Mouse (Mus musculus): ENCODE measurements at regions not wholly inside any gene's neighbourhood (a gene's known extent, or its start where the extent isn't known, plus 50 kb on each side); places are given as distances from the start of the nearest gene placed in this dataset.

DNA sequence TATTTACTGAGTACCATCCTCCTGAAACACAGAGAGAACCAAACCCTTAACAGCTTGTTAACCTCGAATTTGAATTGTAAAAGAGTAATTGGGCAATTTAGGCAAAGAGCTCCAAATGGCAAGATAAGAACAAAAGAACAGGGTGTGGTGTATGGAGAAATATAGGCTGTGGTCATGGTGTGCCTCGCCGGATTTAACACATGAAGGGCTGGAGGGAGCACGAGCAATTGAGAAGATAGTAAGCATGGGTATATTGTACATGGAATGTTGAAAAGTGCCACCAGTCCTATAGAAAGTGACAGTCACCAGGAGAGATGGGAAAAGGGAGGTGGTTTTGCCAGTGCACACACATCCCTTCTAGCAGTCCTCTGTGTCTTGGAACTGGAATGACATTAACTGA lies 164.5 kb upstream of the Lrig3 start:
- Histone ChIP-seq H3K4me1 (ENCODE audit: control insufficient read depth, insufficient read depth, insufficient read length) (no peaks in the 10 kb centered on the region), H3K36me3 (ENCODE audit: control insufficient read depth, insufficient read depth, low read length) (no peaks in the 10 kb centered on the region), H3K27ac (ENCODE audit: insufficient read depth, low read length) (no peak overlapping the region), H3K4me3 (ENCODE audit: extremely low read depth, insufficient read depth, insufficient read length) (no peak overlapping the region), H3K27me3 (ENCODE audit: control insufficient read depth, insufficient read depth, low read length) (no peaks in the 10 kb centered on the region)
- no peak for DNase-seq (ENCODE audit: low read depth in 1 of 2, low spot score in 2 of 2)
- no peak for TF ChIP-seq CTCF (IDR thresholded peaks at IDR 0.05; ENCODE audit: extremely low read depth, insufficient read depth, insufficient read length, insufficient replicate concordance)
- WGBS, result 54% methylated on average over 4 of the region's 4 CpGs

DNA sequence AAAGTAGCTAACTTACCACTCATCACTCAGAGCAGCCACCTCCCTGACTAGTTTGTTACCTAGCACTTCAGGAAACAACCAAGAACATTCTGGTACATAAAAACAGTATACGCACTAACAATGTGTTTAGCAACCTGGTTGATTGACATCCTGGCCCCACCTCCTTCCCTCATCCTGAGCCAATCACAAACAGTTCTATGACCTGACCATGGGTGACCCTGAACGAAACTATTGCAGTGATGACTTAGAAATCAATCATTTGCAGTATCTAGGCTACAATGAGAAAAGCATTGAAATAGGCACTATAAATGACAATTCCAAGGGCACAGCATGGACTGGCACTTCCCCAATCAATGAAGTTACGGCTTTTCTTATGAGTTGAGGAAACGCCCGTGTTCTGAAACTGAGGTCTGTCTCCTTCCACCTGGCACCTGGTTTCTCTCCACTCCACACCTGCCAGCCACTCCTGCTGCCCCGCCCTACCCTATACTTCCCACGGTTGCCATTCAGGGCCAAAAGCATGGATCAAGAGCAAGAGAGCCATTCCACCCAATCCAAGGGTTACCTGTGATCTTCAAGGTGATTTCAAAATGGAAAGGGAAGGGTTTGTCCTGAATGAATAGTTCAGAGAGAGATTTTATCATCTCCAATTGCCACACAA lies 162.9 kb upstream of the Lrig3 start:
- Histone ChIP-seq H3K27ac (ENCODE audit: insufficient read depth, low read length) (no peak overlapping the region), H3K4me3 (ENCODE audit: extremely low read depth, insufficient read depth, insufficient read length) (no peak overlapping the region), H3K4me1 (ENCODE audit: control insufficient read depth, insufficient read depth, insufficient read length) (no peaks in the 10 kb centered on the region), H3K27me3 (ENCODE audit: control insufficient read depth, insufficient read depth, low read length) (no peaks in the 10 kb centered on the region), H3K36me3 (ENCODE audit: control insufficient read depth, insufficient read depth, low read length) (no peaks in the 10 kb centered on the region)
- no peak for TF ChIP-seq CTCF (IDR thresholded peaks at IDR 0.05; ENCODE audit: extremely low read depth, insufficient read depth, insufficient read length, insufficient replicate concordance)
- no peak for TF ChIP-seq POLR2A (IDR thresholded peaks at IDR 0.05; ENCODE audit: low read depth, low read length)
- 90% methylated on average over 7 of the region's 7 CpGs for WGBS
- no peak for DNase-seq (ENCODE audit: low read depth in 1 of 2, low spot score in 2 of 2)

DNA sequence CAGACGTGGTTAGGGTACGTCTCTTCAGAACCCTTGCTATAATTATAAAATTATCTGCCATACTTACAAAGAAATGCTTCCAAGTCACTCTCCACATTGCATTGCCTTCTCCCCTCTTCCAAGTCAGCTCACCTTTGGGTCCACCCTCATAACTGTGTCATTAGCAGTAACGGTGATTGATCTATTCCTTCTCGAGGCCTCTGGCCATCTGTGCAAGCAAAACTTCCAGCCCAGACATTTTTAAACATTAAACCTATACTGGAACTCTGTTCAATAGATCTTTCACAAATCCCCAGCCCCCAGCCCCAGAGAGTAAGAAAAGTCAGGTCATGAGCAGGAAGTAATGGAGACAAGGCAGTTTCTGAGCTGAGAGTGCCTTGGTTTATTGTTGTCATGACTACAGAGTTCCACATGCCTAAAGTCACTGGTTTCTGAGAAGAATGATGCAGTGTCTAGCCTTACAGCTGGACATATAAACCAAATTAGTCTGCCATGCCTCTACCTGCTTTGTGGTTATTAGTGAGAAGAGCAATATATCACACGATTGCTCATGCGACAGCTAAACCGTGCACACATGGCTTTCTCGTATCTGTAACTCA lies 156.1 kb upstream of the Lrig3 start:
- 79% methylated on average over 8 of the region's 8 CpGs for WGBS
- TF ChIP-seq POLR2A (IDR thresholded peaks at IDR 0.05; ENCODE audit: low read depth, low read length), result no peak
- TF ChIP-seq CTCF (IDR thresholded peaks at IDR 0.05; ENCODE audit: extremely low read depth, insufficient read depth, insufficient read length, insufficient replicate concordance), result no peak
- Histone ChIP-seq H3K36me3 (ENCODE audit: control insufficient read depth, insufficient read depth, low read length) (no peaks in the 10 kb centered on the region), H3K27me3 (ENCODE audit: control insufficient read depth, insufficient read depth, low read length) (no peaks in the 10 kb centered on the region), H3K4me3 (ENCODE audit: extremely low read depth, insufficient read depth, insufficient read length) (no peak overlapping the region), H3K4me1 (ENCODE audit: control insufficient read depth, insufficient read depth, insufficient read length) (no peaks in the 10 kb centered on the region), H3K27ac (ENCODE audit: insufficient read depth, low read length) (no peak overlapping the region)
- DNase-seq (ENCODE audit: low read depth in 1 of 2, low spot score in 2 of 2), result no peak

DNA sequence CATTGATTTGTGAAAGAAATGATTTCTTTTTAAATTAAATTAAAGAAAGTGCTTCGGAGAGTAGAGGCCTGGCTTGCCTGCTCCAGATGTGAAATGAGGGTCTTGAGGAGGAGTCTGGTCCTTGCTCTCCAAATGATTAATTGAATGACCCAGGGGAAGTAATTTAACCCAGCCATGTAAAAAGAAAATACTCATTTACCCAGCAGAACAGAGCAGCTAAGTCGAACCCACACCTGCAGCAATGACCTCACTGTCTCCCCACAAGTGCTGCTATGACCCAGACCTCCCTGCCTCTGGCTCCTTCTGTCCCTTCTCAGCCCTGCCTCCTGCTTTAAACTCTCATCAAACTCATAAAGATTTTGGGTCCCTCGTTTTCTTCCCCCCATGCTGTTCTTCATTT lies 155.4 kb upstream of the Lrig3 start:
- 50% methylated on average over 3 of the region's 3 CpGs for WGBS
- Histone ChIP-seq H3K4me3 (ENCODE audit: extremely low read depth, insufficient read depth, insufficient read length) (no peak overlapping the region), H3K27ac (ENCODE audit: insufficient read depth, low read length) (no peak overlapping the region), H3K36me3 (ENCODE audit: control insufficient read depth, insufficient read depth, low read length) (no peaks in the 10 kb centered on the region), H3K4me1 (ENCODE audit: control insufficient read depth, insufficient read depth, insufficient read length) (no peaks in the 10 kb centered on the region), H3K27me3 (ENCODE audit: control insufficient read depth, insufficient read depth, low read length) (no peaks in the 10 kb centered on the region)
- TF ChIP-seq POLR2A (IDR thresholded peaks at IDR 0.05; ENCODE audit: low read depth, low read length) (no peak), CTCF (IDR thresholded peaks at IDR 0.05; ENCODE audit: extremely low read depth, insufficient read depth, insufficient read length, insufficient replicate concordance) (no peak)
- DNase-seq (ENCODE audit: low read depth in 1 of 2, low spot score in 2 of 2), result no peak

DNA sequence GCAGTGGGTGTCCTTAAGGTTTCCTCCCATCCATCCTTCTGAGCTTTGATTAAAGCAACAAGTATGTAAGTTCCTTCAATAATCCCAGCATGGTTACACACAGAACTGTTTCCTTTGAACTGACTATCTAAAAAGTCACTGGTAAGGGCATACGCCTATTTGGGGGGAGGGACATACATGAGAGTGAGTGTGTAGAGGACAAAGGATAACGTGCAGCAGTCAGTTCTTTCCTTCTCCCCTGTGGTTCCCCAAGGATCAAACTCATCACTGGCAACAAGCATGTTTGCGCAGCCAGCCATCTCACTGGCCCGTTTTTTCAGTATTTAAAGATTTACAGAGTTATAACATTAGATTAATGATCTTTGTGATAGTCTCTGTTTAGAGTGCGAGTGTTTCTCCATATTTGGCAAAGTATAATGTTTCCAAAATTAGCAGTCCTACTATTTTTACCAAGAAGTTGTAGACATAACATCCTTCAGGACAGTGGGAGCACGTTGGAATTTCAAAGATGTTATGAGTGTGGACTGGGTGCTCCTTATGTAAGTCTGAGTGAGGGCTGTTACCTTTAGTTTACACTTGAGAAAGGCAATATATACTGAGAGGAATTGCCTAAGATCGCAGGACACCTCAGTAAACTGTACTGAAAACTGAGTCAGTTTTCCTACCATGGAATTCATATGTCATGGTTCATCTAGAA lies 151.6 kb upstream of the Lrig3 start:
- H3K27ac ChIP-seq (ENCODE audit: insufficient read depth, low read length), result no peak overlapping the region
- 81% methylated on average over 7 of the region's 7 CpGs for WGBS
- H3K4me3 ChIP-seq (ENCODE audit: extremely low read depth, insufficient read depth, insufficient read length), result no peak overlapping the region
- DNase-seq (ENCODE audit: low read depth in 1 of 2, low spot score in 2 of 2), result no peak
- no peaks in the 10 kb centered on the region for H3K36me3 ChIP-seq (ENCODE audit: control insufficient read depth, insufficient read depth, low read length)
- H3K27me3 ChIP-seq (ENCODE audit: control insufficient read depth, insufficient read depth, low read length), result no peaks in the 10 kb centered on the region
- no peaks in the 10 kb centered on the region for H3K4me1 ChIP-seq (ENCODE audit: control insufficient read depth, insufficient read depth, insufficient read length)
- TF ChIP-seq CTCF (IDR thresholded peaks at IDR 0.05; ENCODE audit: extremely low read depth, insufficient read depth, insufficient read length, insufficient replicate concordance), result no peak
- TF ChIP-seq POLR2A (IDR thresholded peaks at IDR 0.05; ENCODE audit: low read depth, low read length), result no peak

DNA sequence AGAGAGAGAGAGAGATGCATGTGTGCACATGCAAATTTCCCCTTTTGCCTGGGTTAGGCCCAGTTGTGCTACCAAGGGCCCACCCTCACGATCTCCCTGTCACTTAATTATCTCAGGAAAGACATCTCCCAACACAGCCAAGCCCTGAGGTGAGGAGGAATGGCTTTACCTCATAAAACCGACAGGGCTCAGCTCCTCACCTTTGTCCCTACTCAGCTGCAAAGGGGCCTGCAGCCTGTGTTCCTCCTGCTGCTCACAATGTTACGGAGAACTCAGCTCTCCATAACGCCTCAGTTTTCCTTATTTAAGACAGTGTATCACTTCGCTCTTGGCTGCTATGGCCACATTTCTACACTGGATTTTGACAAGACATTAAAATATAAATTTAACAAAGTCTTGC lies 133.8 kb upstream of the Lrig3 start:
- whole genome bisulfite sequencing, result 72% methylated on average over 5 of the region's 5 CpGs
- Histone ChIP-seq H3K27ac (ENCODE audit: insufficient read depth, low read length) (no peak overlapping the region), H3K36me3 (ENCODE audit: control insufficient read depth, insufficient read depth, low read length) (no peaks in the 10 kb centered on the region), H3K27me3 (ENCODE audit: control insufficient read depth, insufficient read depth, low read length) (no peaks in the 10 kb centered on the region), H3K4me1 (ENCODE audit: control insufficient read depth, insufficient read depth, insufficient read length) (no peaks in the 10 kb centered on the region), H3K4me3 (ENCODE audit: extremely low read depth, insufficient read depth, insufficient read length) (no peak overlapping the region)
- TF ChIP-seq CTCF (IDR thresholded peaks at IDR 0.05; ENCODE audit: extremely low read depth, insufficient read depth, insufficient read length, insufficient replicate concordance) (no peak), POLR2A (IDR thresholded peaks at IDR 0.05; ENCODE audit: low read depth, low read length) (no peak)
- no peak for DNase-seq (ENCODE audit: low read depth in 1 of 2, low spot score in 2 of 2)

DNA sequence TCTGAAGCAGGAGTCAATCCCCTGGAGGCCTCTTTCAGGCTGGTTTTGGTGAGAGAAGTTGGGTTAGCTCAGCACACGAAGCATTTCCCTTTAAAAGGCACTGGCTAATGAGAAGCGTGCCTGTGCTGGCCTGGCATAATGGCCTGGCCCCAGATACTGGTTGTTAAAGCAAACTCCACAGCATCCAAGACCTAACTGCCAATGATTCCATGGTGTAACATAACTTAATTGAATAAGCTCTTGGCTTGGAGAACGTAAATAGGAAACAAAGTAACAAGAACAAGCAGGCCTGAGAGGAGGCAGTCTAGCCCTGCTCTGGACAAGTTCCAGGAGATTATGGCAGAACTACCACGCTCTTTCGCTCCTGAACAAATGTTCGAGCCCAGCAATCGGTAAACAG lies 133.2 kb upstream of the Lrig3 start:
- Histone ChIP-seq H3K4me1 (ENCODE audit: control insufficient read depth, insufficient read depth, insufficient read length) (no peaks in the 10 kb centered on the region), H3K27ac (ENCODE audit: insufficient read depth, low read length) (no peak overlapping the region), H3K27me3 (ENCODE audit: control insufficient read depth, insufficient read depth, low read length) (no peaks in the 10 kb centered on the region), H3K36me3 (ENCODE audit: control insufficient read depth, insufficient read depth, low read length) (no peaks in the 10 kb centered on the region), H3K4me3 (ENCODE audit: extremely low read depth, insufficient read depth, insufficient read length) (no peak overlapping the region)
- TF ChIP-seq CTCF (IDR thresholded peaks at IDR 0.05; ENCODE audit: extremely low read depth, insufficient read depth, insufficient read length, insufficient replicate concordance) (no peak), POLR2A (IDR thresholded peaks at IDR 0.05; ENCODE audit: low read depth, low read length) (no peak)
- WGBS, result 84% methylated on average over 7 of the region's 7 CpGs
- no peak for DNase-seq (ENCODE audit: low read depth in 1 of 2, low spot score in 2 of 2)

All from spleen, adult 2 months (tissue).